Mouse (Mus musculus) MEL (cell line): Measurements from ENCODE around the gene Psmc3ip. TPM values are rescaled to one million over a fixed set of nuclear protein-coding genes. Genes with fewer than 3 reads are reported as not detected.

Experiments
- DNase-seq: peaks from one replicate; pipeline ENCODE4 v3.0.0; 2011; ENCODE audit warnings: low read depth, low spot score
- H3K27ac ChIP-seq: 2 replicates; pipeline ENCODE4 v1.5.1; 2012; ENCODE audit warnings: low read depth, mild to moderate bottlenecking, control low read depth, low read length, moderate library complexity; ENCODE audit not compliant: control insufficient read depth
- H3K27me3 ChIP-seq, 2 experiments: fragments of 150-350 bp in 1 of 2; sonication (generic) in 1 of 2; 2 replicates each; pipeline ENCODE4 v1.6.1; 2012; ENCODE audit warnings: low read length in 2 of 2, mild to moderate bottlenecking in 2 of 2, improper control_type of control experiment in 1 of 2, moderate library complexity in 1 of 2; ENCODE audit not compliant: insufficient read depth in 2 of 2, control insufficient read depth in 1 of 2
- H3K36me3 ChIP-seq, 2 experiments: 2 replicates each; pipeline ENCODE4 v1.6.1; 2012 to 2014; ENCODE audit warnings: low read length in 2 of 2, improper control_type of control experiment in 1 of 2, inconsistent platforms in 1 of 2, mild to moderate bottlenecking in 1 of 2; ENCODE audit not compliant: insufficient read depth in 2 of 2, control insufficient read depth in 1 of 2
- H3K4me1 ChIP-seq, 2 experiments: fragments of 150-350 bp in 1 of 2; sonication (generic) in 1 of 2; 2 replicates each; pipeline ENCODE4 v1.6.1; 2012; ENCODE audit warnings: low read length in 2 of 2, improper control_type of control experiment in 1 of 2, mild to moderate bottlenecking in 1 of 2; ENCODE audit not compliant: insufficient read depth in 2 of 2, control insufficient read depth in 1 of 2
- H3K4me3 ChIP-seq, 2 experiments: fragments of 150-350 bp in 1 of 2; sonication (generic) in 1 of 2; 2 replicates each; pipeline ENCODE4 v1.5.1; 2012; ENCODE audit warnings: low read depth in 2 of 2, low read length in 2 of 2, mild to moderate bottlenecking in 2 of 2, moderate library complexity in 2 of 2, control low read depth in 1 of 2, improper control_type of control experiment in 1 of 2; ENCODE audit not compliant: control insufficient read depth in 1 of 2, insufficient read depth in 1 of 2
- H3K79me2 ChIP-seq: 2 replicates; pipeline ENCODE4 v1.6.1; 2012; ENCODE audit warnings: mild to moderate bottlenecking, low read length, moderate library complexity; ENCODE audit not compliant: control insufficient read depth, poor library complexity, insufficient read depth
- H3K9ac ChIP-seq: 2 replicates; pipeline ENCODE4 v1.6.1; 2012; ENCODE audit warnings: low read depth, mild to moderate bottlenecking, control low read depth, low read length, moderate library complexity; ENCODE audit not compliant: control insufficient read depth, poor library complexity, severe bottlenecking
- H3K9me3 ChIP-seq: fragments of 150-350 bp; sonication (generic); replicated peaks from 2 replicates; pipeline ENCODE4 v1.6.1; 2012; ENCODE audit warnings: mild to moderate bottlenecking, low read length, improper control_type of control experiment, moderate library complexity; ENCODE audit not compliant: insufficient read depth
- BHLHE40 ChIP-seq: IDR thresholded peaks from 2 replicates; pipeline ENCODE4 v1.6.1; 2012; ENCODE audit warnings: low read depth, mild to moderate bottlenecking, inconsistent platforms, low read length, improper control_type of control experiment, borderline replicate concordance
- CHD1 ChIP-seq: IDR thresholded peaks from 2 replicates; pipeline ENCODE4 v1.6.1; 2012; ENCODE audit warnings: low read depth, mild to moderate bottlenecking, inconsistent platforms, low read length, improper control_type of control experiment
- CTCF ChIP-seq, 3 experiments: IDR thresholded peaks in 2 of 3; conservative IDR thresholded peaks in 1 of 3; 2 replicates each; pipeline ENCODE4 v1.5.1; 2011 to 2012; ENCODE audit warnings: low read length in 3 of 3, low read depth in 2 of 3, mild to moderate bottlenecking in 2 of 3, improper control_type of control experiment in 1 of 3, inconsistent platforms in 1 of 3, mixed read lengths in 1 of 3, moderate library complexity in 1 of 3; ENCODE audit not compliant: control insufficient read depth in 1 of 3, insufficient read depth in 1 of 3, poor library complexity in 1 of 3, severe bottlenecking in 1 of 3
- E2F4 ChIP-seq: IDR thresholded peaks from 2 replicates; pipeline ENCODE4 v1.6.1; 2011; ENCODE audit warnings: low read depth, low read length, improper control_type of control experiment, borderline replicate concordance
- ELF1 ChIP-seq: IDR thresholded peaks from 2 replicates; pipeline ENCODE4 v1.6.1; 2014; ENCODE audit warnings: low read depth, mild to moderate bottlenecking, inconsistent platforms, low read length, improper control_type of control experiment, moderate library complexity
- EP300 ChIP-seq, 2 experiments: IDR thresholded peaks; 2 replicates each; pipeline ENCODE4 v1.6.1; 2011; ENCODE audit warnings: improper control_type of control experiment in 2 of 2, low read length in 2 of 2, low read depth in 1 of 2, mild to moderate bottlenecking in 1 of 2
- ETS1 ChIP-seq: IDR thresholded peaks from 2 replicates; pipeline ENCODE4 v1.6.1; 2012; ENCODE audit warnings: low read depth, mild to moderate bottlenecking, inconsistent platforms, low read length, improper control_type of control experiment, moderate library complexity
- GABPA ChIP-seq: IDR thresholded peaks from 2 replicates; pipeline ENCODE4 v1.6.1; 2012; ENCODE audit warnings: low read depth, mild to moderate bottlenecking, inconsistent platforms, low read length, improper control_type of control experiment, moderate library complexity
- HCFC1 ChIP-seq: IDR thresholded peaks from 2 replicates; pipeline ENCODE4 v1.6.1; 2012; ENCODE audit warnings: low read depth, mild to moderate bottlenecking, inconsistent platforms, low read length, improper control_type of control experiment, moderate library complexity
- JUND ChIP-seq: IDR thresholded peaks from 2 replicates; pipeline ENCODE4 v1.6.1; 2011; ENCODE audit warnings: low read depth, mild to moderate bottlenecking, improper control_type of control experiment, low read length
- KAT2A ChIP-seq: conservative IDR thresholded peaks from 2 replicates; pipeline ENCODE4 v1.6.1; 2012; ENCODE audit warnings: low read depth, low read length, improper control_type of control experiment, inconsistent platforms
- MAFK ChIP-seq: IDR thresholded peaks from 2 replicates; pipeline ENCODE4 v1.6.1; 2011; ENCODE audit warnings: low read depth, mild to moderate bottlenecking, low read length, improper control_type of control experiment, borderline replicate concordance
- MAX ChIP-seq: IDR thresholded peaks from 2 replicates; pipeline ENCODE4 v1.6.1; 2011; ENCODE audit warnings: low read length, improper control_type of control experiment
- MAZ ChIP-seq: IDR thresholded peaks from 2 replicates; pipeline ENCODE4 v1.6.1; 2012; ENCODE audit warnings: low read depth, mild to moderate bottlenecking, inconsistent platforms, low read length, improper control_type of control experiment
- MEF2A ChIP-seq: IDR thresholded peaks from 2 replicates; pipeline ENCODE4 v1.6.1; 2014; ENCODE audit warnings: low read depth, mild to moderate bottlenecking, inconsistent platforms, low read length, improper control_type of control experiment; ENCODE audit not compliant: poor library complexity, insufficient replicate concordance, severe bottlenecking; ENCODE audit errors: extremely low read depth
- MXI1 ChIP-seq: IDR thresholded peaks from 2 replicates; pipeline ENCODE4 v1.6.1; 2011; ENCODE audit warnings: mild to moderate bottlenecking, low read depth, low read length, improper control_type of control experiment
- MYB ChIP-seq: IDR thresholded peaks from 2 replicates; pipeline ENCODE4 v1.6.1; 2011; ENCODE audit warnings: mild to moderate bottlenecking, low read depth, low read length, improper control_type of control experiment
- MYC ChIP-seq: IDR thresholded peaks from 2 replicates; pipeline ENCODE4 v1.6.1; 2011; ENCODE audit warnings: low read depth, mild to moderate bottlenecking, low read length, improper control_type of control experiment, moderate library complexity
- NELFE ChIP-seq: IDR thresholded peaks from 2 replicates; pipeline ENCODE4 v1.6.1; 2011; ENCODE audit warnings: low read depth, low read length, improper control_type of control experiment
- NRF1 ChIP-seq: IDR thresholded peaks from 2 replicates; pipeline ENCODE4 v1.6.1; 2014; ENCODE audit warnings: low read depth, mild to moderate bottlenecking, inconsistent platforms, low read length, improper control_type of control experiment, moderate library complexity; ENCODE audit not compliant: poor library complexity, insufficient read depth, severe bottlenecking
- POLR2A ChIP-seq, 2 experiments: IDR thresholded peaks; 2 replicates each; pipeline ENCODE4 v1.6.1; 2011 to 2012; ENCODE audit warnings: low read length in 2 of 2, mild to moderate bottlenecking in 2 of 2, control low read depth in 1 of 2, improper control_type of control experiment in 1 of 2, low read depth in 1 of 2, moderate library complexity in 1 of 2; ENCODE audit not compliant: control insufficient read depth in 1 of 2, insufficient read depth in 1 of 2, poor library complexity in 1 of 2
- POLR2AphosphoS5 ChIP-seq: IDR thresholded peaks from 2 replicates; pipeline ENCODE4 v1.6.1; 2012; ENCODE audit warnings: low read depth, borderline replicate concordance, mild to moderate bottlenecking, inconsistent platforms, low read length, moderate library complexity, mixed read lengths
- RAD21 ChIP-seq: IDR thresholded peaks from 2 replicates; pipeline ENCODE4 v1.6.1; 2011; ENCODE audit warnings: mild to moderate bottlenecking, low read depth, low read length, improper control_type of control experiment
- SIN3A ChIP-seq: IDR thresholded peaks from 2 replicates; pipeline ENCODE4 v1.6.1; 2012; ENCODE audit warnings: low read length, improper control_type of control experiment, inconsistent platforms
- SMC3 ChIP-seq: IDR thresholded peaks from 2 replicates; pipeline ENCODE4 v1.6.1; 2011; ENCODE audit warnings: low read depth, low read length, improper control_type of control experiment
- TBP ChIP-seq: IDR thresholded peaks from 2 replicates; pipeline ENCODE4 v1.8.0; 2011; ENCODE audit warnings: low read depth, low read length, improper control_type of control experiment
- TCF12 ChIP-seq: IDR thresholded peaks from 2 replicates; pipeline ENCODE4 v1.6.1; 2014; ENCODE audit warnings: low read depth, mild to moderate bottlenecking, inconsistent platforms, low read length, improper control_type of control experiment, moderate library complexity
- UBTF ChIP-seq: IDR thresholded peaks from 2 replicates; pipeline ENCODE4 v1.6.1; 2012; ENCODE audit warnings: low read depth, mild to moderate bottlenecking, inconsistent platforms, low read length, improper control_type of control experiment, moderate library complexity, borderline replicate concordance; ENCODE audit not compliant: insufficient read depth
- USF1 ChIP-seq: IDR thresholded peaks from 2 replicates; pipeline ENCODE4 v1.6.1; 2014; ENCODE audit warnings: low read depth, mild to moderate bottlenecking, inconsistent platforms, low read length, improper control_type of control experiment, moderate library complexity
- USF2 ChIP-seq, 2 experiments: IDR thresholded peaks; 2 replicates each; pipeline ENCODE4 v1.6.1; 2011 to 2012; ENCODE audit warnings: improper control_type of control experiment in 2 of 2, low read length in 2 of 2, borderline replicate concordance in 1 of 2, inconsistent platforms in 1 of 2, low read depth in 1 of 2, mild to moderate bottlenecking in 1 of 2; ENCODE audit not compliant: insufficient read depth in 1 of 2
- ZC3H11A ChIP-seq: IDR thresholded peaks from 2 replicates; pipeline ENCODE4 v1.6.1; 2012; ENCODE audit warnings: low read depth, mild to moderate bottlenecking, inconsistent platforms, low read length, improper control_type of control experiment
- ZKSCAN1 ChIP-seq: IDR thresholded peaks from 2 replicates; pipeline ENCODE4 v1.6.1; 2012; ENCODE audit warnings: low read depth, mild to moderate bottlenecking, inconsistent platforms, low read length, improper control_type of control experiment, moderate library complexity
- ZNF384 ChIP-seq: IDR thresholded peaks from 2 replicates; pipeline ENCODE4 v1.6.1; 2012; ENCODE audit warnings: low read depth, mild to moderate bottlenecking, inconsistent platforms, low read length, improper control_type of control experiment
- polyA plus RNA-seq, 2 experiments: library from polyadenylated mRNA; stranded (reverse) in 1 of 2; unstranded in 1 of 2; fragments of >175 nt in 1 of 2; fragments of >200 nt in 1 of 2; gene quantifications; 2 replicates each; pipeline versions ENCODE4 v1.2.1 to v1.2.4; 2012; ENCODE audit warnings: low replicate concordance in 2 of 2, low read depth in 1 of 2; ENCODE audit not compliant: insufficient read length in 2 of 2, insufficient read depth in 1 of 2, missing spikeins in 1 of 2
- total RNA-seq: library from RNA; depleted of rRNA; stranded (reverse); fragments of 300-350 nt; gene quantifications from 2 replicates; pipeline ENCODE4 v1.2.3, GENCODE M21; 2012

Psmc3ip gene
- total and polyA plus RNA-seq, 3 experiments: 8.2 to 14.5 TPM; not detected in 1

- peak; percentile 87 for DNase-seq
- H3K4me1 ChIP-seq: peaks cover 16 to 32% of the 10 kb centered on the region in 2 experiments
- peaks cover 0 to 23% of the 10 kb centered on the region in 2 experiments; a peak in 2 of 4 replicates for H3K36me3 ChIP-seq
- H3K9ac ChIP-seq: peak overlapping the region; percentile 34
- no peaks in the 10 kb centered on the region; the same call in 1 of the 2 replicates for H3K79me2 ChIP-seq
- TF ChIP-seq ELF1 (peak; percentile 40; the same call in 1 of the 2 replicates), MEF2A (no peak), SIN3A (peak; percentile 78; the same call in 1 of the 2 replicates), TCF12 (peak; percentile 45; the same call in 1 of the 2 replicates), MYC (peak; percentile 83), USF1 (peak; percentile 62), MAX (peak; percentile 84), GABPA (no peak), USF2 (IDR thresholded peaks at IDR 0.05; ENCODE audit: borderline replicate concordance in 1 of 2, insufficient read depth in 1 of 2, low read depth in 1 of 2, low read length in 2 of 2) (no peak), ZNF384 (peak; percentile 51; the same call in 1 of the 2 replicates), NRF1 (0 out of 2 replicates have a peak, but pooled peaks have one; percentile 21), CTCF (IDR thresholded peaks at IDR 0.05 in 2 of 3, conservative IDR thresholded peaks at IDR 0.05 in 1 of 3; ENCODE audit: control insufficient read depth in 1 of 3, insufficient read depth in 1 of 3, low read depth in 2 of 3, low read length in 3 of 3, poor library complexity in 1 of 3, severe bottlenecking in 1 of 3) (peak in 2 of 3 experiments; percentile 92 to 99; a peak in 5 of 6 replicates), RAD21 (peak; percentile 99), ETS1 (0 out of 2 replicates have a peak, but pooled peaks have one; percentile 29), ZKSCAN1 (no peak), POLR2A (IDR thresholded peaks at IDR 0.05; ENCODE audit: control insufficient read depth in 1 of 2, insufficient read depth in 1 of 2, low read depth in 1 of 2, low read length in 2 of 2, poor library complexity in 1 of 2) (peak; percentile 24 to 37; a peak in 1 of 4 replicates), MAZ (0 out of 2 replicates have a peak, but pooled peaks have one; percentile 38), E2F4 (no peak), KAT2A (no peak), UBTF (no peak), NELFE (peak; percentile 27; the same call in 1 of the 2 replicates), SMC3 (peak; percentile 98), ZC3H11A (peak; percentile 94), MYB (no peak), CHD1 (no peak), BHLHE40 (0 out of 2 replicates have a peak, but pooled peaks have one; percentile 54), MAFK (no peak), JUND (0 out of 2 replicates have a peak, but pooled peaks have one; percentile 40), TBP (no peak), MXI1 (peak; percentile 67), HCFC1 (peak; percentile 59; the same call in 1 of the 2 replicates), POLR2AphosphoS5 (no peak), EP300 (IDR thresholded peaks at IDR 0.05; ENCODE audit: low read depth in 1 of 2, low read length in 2 of 2) (0 out of 4 replicates have a peak, but pooled peaks of 1 of the 2 experiments have one; percentile 5)
- TF ChIP-seq, all 39 proteins: peak for 21
- H3K9me3 ChIP-seq: no peaks in the 10 kb centered on the region
- peak overlapping the region; percentile 50 to 56 for H3K4me3 ChIP-seq
- no peaks in the 10 kb centered on the region for H3K27me3 ChIP-seq
- no peak overlapping the region for H3K27ac ChIP-seq
Measured at GRCm38 (mm10) chr11:101066549-101067412, 28.5 kb downstream of the Psmc3ip start.
